Mouse (Mus musculus) embryonic facial prominence, embryonic 15.5 days (tissue): Measurements from ENCODE around the gene Maged1. TPM values are rescaled to one million over a fixed set of nuclear protein-coding genes. Genes with fewer than 3 reads are reported as not detected.

Experiments used
- ATAC-seq: fragments of 200-750 bp; cut with Nextera tagmentation; 2 replicates; pipeline ENCODE4 v1.8.0; 2017; ENCODE audit warnings: low read depth, moderate TSS enrichment; ENCODE audit not compliant: insufficient number of reproducible peaks, low FRiP score, low TSS enrichment
- H3K27ac ChIP-seq: fragments of 300-500 bp; sonication (generic); replicated peaks from 2 replicates; pipeline ENCODE4 v1.5.1; 2015; ENCODE audit warnings: mild to moderate bottlenecking, inconsistent platforms
- H3K27me3 ChIP-seq: fragments of 300-500 bp; sonication (generic); 2 replicates; pipeline ENCODE4 v1.6.1; 2015; ENCODE audit warnings: inconsistent platforms
- H3K36me3 ChIP-seq: fragments of 300-500 bp; sonication (generic); 2 replicates; pipeline ENCODE4 v1.6.1; 2015; ENCODE audit warnings: mild to moderate bottlenecking, inconsistent platforms
- H3K4me1 ChIP-seq: fragments of 300-500 bp; sonication (generic); 2 replicates; pipeline ENCODE4 v1.6.1; 2015; ENCODE audit warnings: inconsistent platforms
- H3K4me2 ChIP-seq: fragments of 300-500 bp; sonication (generic); replicated peaks from 2 replicates; pipeline ENCODE4 v1.6.1; 2015; ENCODE audit warnings: mild to moderate bottlenecking, inconsistent platforms
- H3K4me3 ChIP-seq: fragments of 300-500 bp; sonication (generic); replicated peaks from 2 replicates; pipeline ENCODE4 v1.5.1; 2015; ENCODE audit warnings: mild to moderate bottlenecking, inconsistent platforms
- H3K9ac ChIP-seq: fragments of 300-500 bp; sonication (generic); 2 replicates; pipeline ENCODE4 v1.6.1; 2015; ENCODE audit warnings: inconsistent platforms
- H3K9me3 ChIP-seq: fragments of 300-500 bp; sonication (generic); replicated peaks from 2 replicates; pipeline ENCODE4 v1.6.1; 2016; ENCODE audit warnings: inconsistent platforms
- WGBS: fragments of 180-500 bp; shearing (Covaris S2); methylation state at CpG from one replicate; pipeline ENCODE4 v1.1.7; 2015; 5-methylcytosine and 5-hydroxymethylcytosine counted together
- polyA plus RNA-seq: library from polyadenylated mRNA; unstranded; fragments of >200 nt; fragmentation: Nextera tagmentation; extraction: Ambion mirVana; gene quantifications from 2 replicates; pipeline ENCODE4 v1.2.1, GENCODE M21; 2015

Gene Maged1
- 656 and 670 TPM in 2 replicates for polyA plus RNA-seq

- Histone ChIP-seq H3K9ac (peak within 1 kb of the TSS; percentile 60), H3K36me3 (peaks cover 23% of the 10 kb centered on the region; the same call in 1 of the 2 replicates), H3K4me2 (peak within 1 kb of the TSS; percentile 45), H3K9me3 (no peaks in the 10 kb centered on the region), H3K27ac (peak within 1 kb of the TSS; percentile 90), H3K4me3 (peak within 1 kb of the TSS; percentile 58), H3K27me3 (peaks cover 5% of the 10 kb centered on the region; the same call in 1 of the 2 replicates), H3K4me1 (peaks cover 7% of the 10 kb centered on the region)
- peak; percentile 94 for ATAC-seq
- WGBS, result 20% methylated on average over 32 of the region's 32 CpGs
Observed at GRCm38 (mm10) chrX:94541918-94542355, at the start of gene Maged1. Gene Maged1, minus strand, starts transcription at chrX:94542143.

GRCm38 (mm10) chrX:94580251-94580650, 38.3 kb upstream of the Maged1 start:
- Histone ChIP-seq H3K9ac (no peak overlapping the region), H3K4me1 (no peaks in the 10 kb centered on the region), H3K4me2 (no peak overlapping the region), H3K27ac (no peak overlapping the region), H3K9me3 (no peaks in the 10 kb centered on the region), H3K27me3 (no peaks in the 10 kb centered on the region; the same call in 1 of the 2 replicates), H3K4me3 (no peak overlapping the region), H3K36me3 (no peaks in the 10 kb centered on the region)
- no peak for ATAC-seq
- WGBS, result 76% methylated on average over 1 of the region's 1 CpGs

GRCm38 (mm10) chrX:94564694-94565093, 22.8 kb upstream of the Maged1 start:
- Histone ChIP-seq H3K4me1 (no peaks in the 10 kb centered on the region), H3K9me3 (no peaks in the 10 kb centered on the region), H3K27ac (no peak overlapping the region), H3K9ac (no peak overlapping the region), H3K4me2 (no peak overlapping the region), H3K4me3 (no peak overlapping the region), H3K36me3 (no peaks in the 10 kb centered on the region), H3K27me3 (no peaks in the 10 kb centered on the region)
- no peak for ATAC-seq
- 65% methylated on average over 2 of the region's 2 CpGs for WGBS

GRCm38 (mm10) chrX:94562392-94562791, 20.4 kb upstream of the Maged1 start:
- Histone ChIP-seq H3K27me3 (no peaks in the 10 kb centered on the region), H3K4me1 (no peaks in the 10 kb centered on the region), H3K27ac (no peak overlapping the region), H3K36me3 (no peaks in the 10 kb centered on the region), H3K4me3 (no peak overlapping the region), H3K4me2 (no peak overlapping the region), H3K9me3 (no peaks in the 10 kb centered on the region), H3K9ac (no peak overlapping the region)
- ATAC-seq, result no peak
- WGBS, result 48% methylated on average over 5 of the region's 5 CpGs

GRCm38 (mm10) chrX:94548227-94548626, 6.3 kb upstream of the Maged1 start:
- WGBS, result 49% methylated on average over 3 of the region's 3 CpGs
- H3K4me2 ChIP-seq, result no peak overlapping the region
- no peak overlapping the region for H3K27ac ChIP-seq
- no peaks in the 10 kb centered on the region for H3K4me1 ChIP-seq
- H3K27me3 ChIP-seq, result no peaks in the 10 kb centered on the region
- no peak overlapping the region for H3K4me3 ChIP-seq
- no peak overlapping the region for H3K9ac ChIP-seq
- H3K36me3 ChIP-seq, result no peaks in the 10 kb centered on the region
- no peak for ATAC-seq
- H3K9me3 ChIP-seq, result no peaks in the 10 kb centered on the region

GRCm38 (mm10) chrX:94545941-94546340, 4.0 kb upstream of the Maged1 start:
- no peak for ATAC-seq
- Histone ChIP-seq H3K9me3 (no peaks in the 10 kb centered on the region), H3K4me2 (no peak overlapping the region), H3K4me3 (no peak overlapping the region), H3K9ac (no peak overlapping the region), H3K4me1 (no peaks in the 10 kb centered on the region), H3K27ac (no peak overlapping the region), H3K36me3 (no peaks in the 10 kb centered on the region), H3K27me3 (peaks cover 5% of the 10 kb centered on the region; the same call in 1 of the 2 replicates)
- WGBS, result 89% methylated on average over 3 of the region's 3 CpGs

- ATAC-seq, result no peak
- Histone ChIP-seq H3K27ac (no peak overlapping the region), H3K4me1 (peaks cover 4% of the 10 kb centered on the region), H3K36me3 (no peaks in the 10 kb centered on the region; the same call in 1 of the 2 replicates), H3K9me3 (no peaks in the 10 kb centered on the region), H3K9ac (no peak overlapping the region), H3K27me3 (peaks cover 5% of the 10 kb centered on the region; the same call in 1 of the 2 replicates), H3K4me2 (no peak overlapping the region), H3K4me3 (no peak overlapping the region)
- WGBS, result 13% methylated on average over 1 of the region's 1 CpGs
Observed at GRCm38 (mm10) chrX:94544923-94545322, 3.0 kb upstream of the Maged1 start.

- Histone ChIP-seq H3K27ac (peak overlapping the region; percentile 85), H3K9me3 (no peaks in the 10 kb centered on the region), H3K4me3 (peak overlapping the region; percentile 58), H3K4me1 (peaks cover 7% of the 10 kb centered on the region), H3K36me3 (peaks cover 17% of the 10 kb centered on the region; the same call in 1 of the 2 replicates), H3K4me2 (peak overlapping the region; percentile 44), H3K27me3 (peaks cover 5% of the 10 kb centered on the region; the same call in 1 of the 2 replicates), H3K9ac (peak overlapping the region; percentile 31)
- no peak for ATAC-seq
- 27% methylated on average over 9 of the region's 9 CpGs for WGBS
Observed at GRCm38 (mm10) chrX:94542536-94542935, 593 bp upstream of the Maged1 start.

GRCm38 (mm10) chrX:94541206-94541605, 737 bp downstream of the Maged1 start:
- Histone ChIP-seq H3K27me3 (peaks cover 5% of the 10 kb centered on the region; the same call in 1 of the 2 replicates), H3K9ac (peak overlapping the region; percentile 60), H3K4me2 (peak overlapping the region; percentile 45), H3K4me1 (peaks cover 7% of the 10 kb centered on the region), H3K9me3 (no peaks in the 10 kb centered on the region), H3K36me3 (peaks cover 29% of the 10 kb centered on the region), H3K4me3 (peak overlapping the region; percentile 58), H3K27ac (peak overlapping the region; percentile 90)
- WGBS, result 24% methylated on average over 25 of the region's 25 CpGs
- ATAC-seq, result no peak

GRCm38 (mm10) chrX:94540341-94541201, 1.4 kb downstream of the Maged1 start:
- Histone ChIP-seq H3K4me2 (peak overlapping the region; percentile 45), H3K4me3 (peak overlapping the region; percentile 58), H3K4me1 (peaks cover 7% of the 10 kb centered on the region), H3K27me3 (peaks cover 5% of the 10 kb centered on the region; the same call in 1 of the 2 replicates), H3K36me3 (peaks cover 29% of the 10 kb centered on the region), H3K9ac (peak overlapping the region; percentile 60), H3K9me3 (no peaks in the 10 kb centered on the region), H3K27ac (peak overlapping the region; percentile 90)
- peak; percentile 44 for ATAC-seq
- WGBS, result 14% methylated on average over 35 of the region's 37 CpGs

- Histone ChIP-seq H3K27me3 (no peaks in the 10 kb centered on the region), H3K9me3 (no peaks in the 10 kb centered on the region), H3K4me1 (no peaks in the 10 kb centered on the region), H3K9ac (no peak overlapping the region), H3K27ac (no peak overlapping the region), H3K36me3 (peaks cover 29% of the 10 kb centered on the region), H3K4me2 (no peak overlapping the region), H3K4me3 (no peak overlapping the region)
- ATAC-seq, result no peak
- 59% methylated on average over 2 of the region's 2 CpGs for WGBS
Observed at GRCm38 (mm10) chrX:94534346-94534745, 7.6 kb downstream of the Maged1 start.
